Mouse (Mus musculus): ENCODE results near the gene 0610040J01Rik.

GRCm38 (mm10) chr5:63824599-63825350 is 12.6 kb downstream of the 0610040J01Rik start:
- no peak for TF ChIP-seq FLI1 (IDR thresholded peaks at IDR 0.05; ENCODE audit: low read length)
- TF ChIP-seq GATA1 (IDR thresholded peaks at IDR 0.05; ENCODE audit: borderline replicate concordance, low read length), result no peak

All from megakaryocyte, embryonic 14.5 days (primary cell).